Mouse (Mus musculus): ENCODE measurements around the gene Rhov.

DNA sequence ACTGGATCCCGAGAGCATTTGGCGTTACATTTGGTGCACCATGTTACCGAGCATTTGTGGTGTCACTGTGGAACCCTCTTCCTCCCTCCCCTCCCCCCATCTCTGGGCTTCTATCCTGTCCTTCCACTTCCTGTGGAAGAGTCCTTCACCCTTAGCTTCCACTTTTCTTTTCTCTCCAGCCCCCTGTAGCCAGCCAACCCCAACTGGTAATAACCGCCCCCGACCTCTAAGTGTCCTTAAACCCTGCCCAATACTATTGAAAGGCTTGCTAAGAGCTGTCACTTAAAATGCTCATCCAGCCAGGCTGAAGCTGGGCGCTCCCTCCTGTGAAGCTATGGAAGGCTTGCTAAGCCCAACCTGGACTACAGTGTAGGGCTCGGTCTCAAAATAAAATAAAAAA lies 5.9 kb upstream of the Rhov start:
- TF ChIP-seq CTCF (IDR thresholded peaks at IDR 0.05; ENCODE audit: control insufficient read depth, insufficient read depth, insufficient read length) (no peak), CEBPB (IDR thresholded peaks at IDR 0.05; ENCODE audit: low read depth) (no peak), USF1 (IDR thresholded peaks at IDR 0.05; ENCODE audit: low read depth) (no peak), MAX (IDR thresholded peaks at IDR 0.05) (no peak), MYOD1 (IDR thresholded peaks at IDR 0.05; ENCODE audit: control insufficient read depth, insufficient read length, low read depth) (no peak), MYOG (IDR thresholded peaks at IDR 0.05; ENCODE audit: control insufficient read depth, extremely low read depth, insufficient read length) (no peak), FOSL1 (IDR thresholded peaks at IDR 0.05; ENCODE audit: insufficient read depth, low read length, poor library complexity, severe bottlenecking) (no peak)
